Mouse (Mus musculus) intestine, embryonic 16.5 days (tissue): ENCODE results near the gene Arhgap40. TPM values are rescaled to one million over a fixed set of nuclear protein-coding genes. Genes with fewer than 3 reads are reported as not detected.

Source experiments
- ATAC-seq: fragments of 200-750 bp; cut with Nextera tagmentation; 2 replicates; pipeline ENCODE4 v1.8.0; 2017; ENCODE audit warnings: moderate TSS enrichment, moderate library complexity
- H3K27ac ChIP-seq: fragments of 300-500 bp; sonication (generic); 2 replicates; pipeline ENCODE4 v1.5.1; 2014; ENCODE audit warnings: mild to moderate bottlenecking, low read length
- H3K27me3 ChIP-seq: fragments of 300-500 bp; sonication (generic); replicated peaks from 2 replicates; pipeline ENCODE4 v1.6.1; 2014; ENCODE audit warnings: low read length, control low read depth, mixed read lengths; ENCODE audit not compliant: control insufficient read depth, insufficient read depth
- H3K36me3 ChIP-seq: fragments of 300-500 bp; sonication (generic); 2 replicates; pipeline ENCODE4 v1.6.1; 2014; ENCODE audit warnings: low read length, control low read depth; ENCODE audit not compliant: control insufficient read depth, insufficient read depth
- H3K4me1 ChIP-seq: fragments of 300-500 bp; sonication (generic); 2 replicates; pipeline ENCODE4 v1.6.1; 2014; ENCODE audit warnings: low read length, control low read depth, mixed read lengths; ENCODE audit not compliant: control insufficient read depth, insufficient read depth
- H3K4me2 ChIP-seq: fragments of 300-500 bp; sonication (generic); 2 replicates; pipeline ENCODE4 v1.6.1; 2014; ENCODE audit warnings: low read depth, low read length, control low read depth
- H3K4me3 ChIP-seq: fragments of 300-500 bp; sonication (generic); 2 replicates; pipeline ENCODE4 v1.5.1; 2014; ENCODE audit warnings: mild to moderate bottlenecking, low read length
- H3K9ac ChIP-seq: fragments of 300-500 bp; sonication (generic); 2 replicates; pipeline ENCODE4 v1.6.1; 2014; ENCODE audit warnings: low read depth, low read length
- H3K9me3 ChIP-seq: fragments of 300-500 bp; sonication (generic); 2 replicates; pipeline ENCODE4 v1.6.1; 2016; ENCODE audit warnings: low read length, control low read depth; ENCODE audit not compliant: control insufficient read depth
- WGBS: fragments of 180-500 bp; shearing (Covaris S2); extraction: QIAGEN DNeasy Blood & Tissue Kit; methylation state at CpG from one replicate; pipeline ENCODE4 v1.1.7; 2014; 5-methylcytosine and 5-hydroxymethylcytosine counted together
- polyA plus RNA-seq: library from polyadenylated mRNA; unstranded; fragments of >200 nt; fragmentation: Nextera tagmentation; extraction: Ambion mirVana; gene quantifications from 2 replicates; pipeline ENCODE4 v1.2.1, GENCODE M21; 2015

The Arhgap40 gene
- polyA plus RNA-seq, 1 experiment from 2014 or later: 0.22 TPM

DNA sequence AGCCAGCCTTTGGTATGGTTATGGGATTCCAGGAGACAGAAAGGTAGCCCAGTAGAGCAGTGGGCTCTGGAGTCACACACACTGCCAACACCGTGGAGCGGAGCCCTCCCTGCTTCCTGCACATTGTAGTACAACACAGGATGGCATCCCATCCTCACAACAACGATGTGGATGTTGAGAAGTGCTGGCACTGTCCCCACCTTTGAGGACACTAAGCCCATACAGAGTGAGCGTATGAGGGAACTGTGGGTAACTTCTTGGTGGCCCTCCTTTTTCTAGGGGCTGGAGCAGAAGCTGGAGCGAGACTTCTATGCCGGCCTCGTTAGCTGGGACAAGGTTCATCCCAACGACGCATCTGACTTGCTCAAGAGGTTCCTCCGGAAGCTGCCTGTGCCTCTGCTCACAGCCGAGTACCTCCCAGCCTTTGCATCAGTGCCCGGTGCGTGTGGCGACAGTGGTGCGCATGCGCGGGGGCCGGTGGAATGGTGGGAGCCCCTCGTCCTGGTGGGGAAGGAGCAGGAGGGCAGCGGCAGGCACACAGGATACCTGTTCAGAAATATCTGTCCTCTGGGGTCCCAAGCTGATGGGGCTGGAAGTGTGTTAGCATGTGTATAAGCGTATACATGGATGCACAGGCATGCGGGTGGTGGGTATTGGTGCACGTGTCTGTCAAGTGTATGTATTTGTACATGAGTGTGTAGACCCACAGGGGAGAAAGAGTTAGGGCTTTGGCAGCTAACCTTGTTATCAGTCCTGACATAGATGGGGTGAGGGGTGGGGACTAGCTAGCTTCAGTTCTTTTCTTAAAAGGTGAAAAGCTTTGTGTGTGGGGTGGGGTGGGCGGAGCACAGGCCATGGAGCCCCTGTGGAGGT is 27.1 kb downstream of the Arhgap40 start:
- H3K27ac ChIP-seq: no peak overlapping the region
- H3K36me3 ChIP-seq: no peaks in the 10 kb centered on the region
- no peaks in the 10 kb centered on the region for H3K9me3 ChIP-seq
- H3K27me3 ChIP-seq: no peaks in the 10 kb centered on the region
- no peak overlapping the region for H3K9ac ChIP-seq
- no peak for ATAC-seq
- H3K4me3 ChIP-seq: no peak overlapping the region
- WGBS: 52% methylated on average over 24 of the region's 24 CpGs
- H3K4me1 ChIP-seq: no peaks in the 10 kb centered on the region
- no peak overlapping the region for H3K4me2 ChIP-seq

DNA sequence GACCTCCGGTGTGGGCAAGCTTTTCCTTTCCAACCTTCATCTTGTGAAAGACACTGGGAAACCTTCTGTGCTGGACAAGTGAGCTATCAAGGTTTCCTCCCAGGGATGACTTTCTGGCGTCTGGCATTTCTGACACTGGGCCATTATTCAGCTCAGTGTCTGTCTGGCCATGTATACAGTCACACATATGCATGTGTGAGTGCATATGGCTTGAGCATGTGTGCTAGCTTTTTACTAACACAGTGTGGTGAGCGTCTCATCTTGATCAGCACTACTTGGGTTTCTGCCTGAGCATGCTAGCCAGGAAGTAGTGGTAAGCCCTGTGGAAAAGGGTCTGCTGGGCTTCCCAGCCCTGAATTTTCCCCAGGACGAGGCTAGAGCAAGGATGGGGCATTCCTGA is 28.7 kb downstream of the Arhgap40 start:
- Histone ChIP-seq H3K4me1 (no peaks in the 10 kb centered on the region), H3K27ac (no peak overlapping the region), H3K36me3 (no peaks in the 10 kb centered on the region), H3K4me3 (no peak overlapping the region), H3K9ac (no peak overlapping the region), H3K9me3 (no peaks in the 10 kb centered on the region), H3K4me2 (no peak overlapping the region), H3K27me3 (no peaks in the 10 kb centered on the region)
- ATAC-seq: no peak
- 54% methylated on average over 4 of the region's 4 CpGs for WGBS

DNA sequence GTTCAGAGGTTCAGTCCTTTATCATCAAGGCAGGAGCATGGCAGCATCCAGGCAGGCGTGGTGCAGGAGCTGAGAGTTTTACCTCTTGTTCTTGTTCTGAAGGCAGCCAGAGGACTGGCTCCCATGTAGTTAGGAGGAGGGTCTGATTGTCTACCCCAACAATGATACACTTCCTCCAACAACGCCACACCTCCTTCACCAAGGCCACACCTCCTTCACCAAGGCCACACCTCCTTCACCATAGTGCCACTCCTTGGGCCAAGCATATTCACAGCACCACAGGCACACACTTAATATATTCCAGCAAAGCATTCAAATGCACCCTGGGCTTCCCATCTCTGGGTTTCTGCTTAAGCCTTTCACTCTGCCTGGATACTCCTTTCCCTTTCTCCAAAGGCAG is 32.7 kb downstream of the Arhgap40 start:
- no peaks in the 10 kb centered on the region for H3K36me3 ChIP-seq
- no peak overlapping the region for H3K27ac ChIP-seq
- 76% methylated on average over 2 of the region's 2 CpGs for WGBS
- no peaks in the 10 kb centered on the region for H3K9me3 ChIP-seq
- H3K4me1 ChIP-seq: no peaks in the 10 kb centered on the region; the same call in 1 of the 2 replicates
- H3K27me3 ChIP-seq: no peaks in the 10 kb centered on the region
- ATAC-seq: no peak
- H3K4me3 ChIP-seq: no peak overlapping the region
- H3K4me2 ChIP-seq: no peak overlapping the region
- H3K9ac ChIP-seq: no peak overlapping the region

DNA sequence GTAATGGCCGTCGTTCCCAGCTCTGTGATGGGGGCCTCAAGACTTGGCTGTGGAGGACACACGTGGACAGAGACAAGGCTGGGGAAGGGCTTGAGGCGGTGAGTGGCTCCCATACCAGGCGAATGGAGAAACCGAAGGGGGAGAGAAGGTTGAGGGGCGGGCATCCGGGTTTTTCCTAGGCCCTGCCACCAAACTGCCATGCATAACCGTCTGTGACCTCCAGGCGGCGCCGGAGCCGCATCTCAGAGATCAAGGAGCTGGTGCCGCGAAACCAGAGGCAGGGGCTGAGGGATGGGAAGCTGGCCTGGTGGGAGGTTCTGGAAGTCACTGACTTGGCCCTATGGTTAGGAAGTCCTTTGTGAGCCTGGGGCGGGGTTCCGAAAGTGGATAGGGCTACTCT is 34.2 kb downstream of the Arhgap40 start:
- no peaks in the 10 kb centered on the region for H3K9me3 ChIP-seq
- H3K4me1 ChIP-seq: no peaks in the 10 kb centered on the region; the same call in 1 of the 2 replicates
- 4% methylated on average over 17 of the region's 17 CpGs for WGBS
- no peak overlapping the region for H3K4me3 ChIP-seq
- H3K9ac ChIP-seq: peak overlapping the region; percentile 40; the same call in 1 of the 2 replicates
- H3K27me3 ChIP-seq: 0 out of 2 replicates have a peak, but pooled peaks cover 5% of the 10 kb centered on the region
- H3K36me3 ChIP-seq: no peaks in the 10 kb centered on the region
- peak; percentile 36; the same call in 1 of the 2 replicates for ATAC-seq
- H3K27ac ChIP-seq: no peak overlapping the region
- 0 out of 2 replicates have a peak overlapping the region, but pooled peaks have one; percentile 19 for H3K4me2 ChIP-seq

DNA sequence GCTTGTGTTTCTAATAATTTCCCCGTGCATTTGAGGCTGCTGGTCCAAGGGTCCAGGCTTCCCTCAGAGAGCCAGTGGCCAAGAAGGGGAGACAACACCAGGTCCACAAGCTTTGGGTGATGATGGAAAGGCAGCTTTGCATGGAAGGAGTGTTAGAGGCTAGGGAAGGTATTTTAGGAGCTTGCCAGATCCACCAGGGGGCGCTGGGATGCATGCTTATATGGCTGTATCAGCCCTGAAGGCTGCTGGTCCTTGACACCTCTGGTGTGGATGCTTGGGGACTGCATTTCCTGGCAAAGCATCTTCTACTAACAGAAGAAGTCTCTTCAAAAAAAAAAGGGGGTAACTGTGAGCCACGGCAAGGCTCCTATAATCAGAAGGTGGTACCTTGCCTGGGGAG is 37.5 kb downstream of the Arhgap40 start:
- Histone ChIP-seq H3K27me3 (peaks cover 13% of the 10 kb centered on the region; the same call in 1 of the 2 replicates), H3K36me3 (no peaks in the 10 kb centered on the region), H3K9me3 (no peaks in the 10 kb centered on the region), H3K9ac (no peak overlapping the region), H3K4me1 (no peaks in the 10 kb centered on the region; the same call in 1 of the 2 replicates), H3K27ac (no peak overlapping the region), H3K4me3 (no peak overlapping the region), H3K4me2 (no peak overlapping the region)
- 4% methylated on average over 3 of the region's 3 CpGs for WGBS
- no peak for ATAC-seq

DNA sequence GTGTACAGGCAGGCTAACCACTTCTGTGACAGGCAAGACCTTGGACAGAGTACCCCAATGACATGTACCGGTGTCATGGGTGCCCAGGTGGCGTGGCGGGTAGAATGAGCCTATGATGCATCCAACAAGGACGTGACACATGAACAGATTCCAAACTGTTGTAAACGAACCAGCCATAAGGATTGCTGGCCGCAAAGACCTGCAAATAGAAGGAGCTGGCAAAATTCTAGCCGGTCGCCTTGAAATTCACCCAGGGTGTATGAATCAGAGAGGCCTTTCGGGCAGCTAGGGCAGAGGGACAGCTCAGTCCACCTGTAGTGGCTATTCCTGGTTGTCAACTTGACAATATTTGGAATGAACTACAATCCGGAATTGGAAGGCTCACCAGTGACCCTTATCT is 41.8 kb downstream of the Arhgap40 start:
- Histone ChIP-seq H3K27me3 (peaks cover 13% of the 10 kb centered on the region; the same call in 1 of the 2 replicates), H3K27ac (no peak overlapping the region), H3K36me3 (no peaks in the 10 kb centered on the region), H3K9ac (no peak overlapping the region), H3K9me3 (no peaks in the 10 kb centered on the region), H3K4me2 (no peak overlapping the region), H3K4me1 (peaks cover 3% of the 10 kb centered on the region; the same call in 1 of the 2 replicates), H3K4me3 (no peak overlapping the region)
- ATAC-seq: no peak
- 14% methylated on average over 10 of the region's 10 CpGs for WGBS

DNA sequence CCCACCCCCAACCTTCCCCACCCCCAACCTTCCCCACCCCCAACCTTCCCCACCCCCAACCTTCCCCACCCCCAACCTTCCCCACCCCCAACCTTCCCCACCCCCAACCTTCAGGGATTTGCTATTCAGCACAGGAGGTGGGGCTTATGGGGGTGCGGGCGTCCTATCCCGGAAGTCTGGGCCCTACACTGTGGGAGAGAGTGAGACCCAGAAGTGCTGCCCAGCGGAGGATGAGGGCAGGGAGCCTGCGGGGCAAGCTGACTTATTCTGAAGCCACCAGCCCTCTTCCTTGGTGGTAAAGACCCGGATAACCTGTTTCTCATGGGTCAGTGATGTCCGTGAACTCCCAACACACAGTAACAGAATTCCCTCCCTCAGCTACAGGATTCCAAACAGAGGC is 42.7 kb downstream of the Arhgap40 start:
- Histone ChIP-seq H3K4me3 (no peak overlapping the region), H3K27ac (no peak overlapping the region), H3K9me3 (no peaks in the 10 kb centered on the region), H3K27me3 (peaks cover 13% of the 10 kb centered on the region; the same call in 1 of the 2 replicates), H3K4me2 (no peak overlapping the region), H3K9ac (no peak overlapping the region), H3K36me3 (no peaks in the 10 kb centered on the region), H3K4me1 (peaks cover 3% of the 10 kb centered on the region; the same call in 1 of the 2 replicates)
- no peak for ATAC-seq
- WGBS: 2% methylated on average over 7 of the region's 7 CpGs

DNA sequence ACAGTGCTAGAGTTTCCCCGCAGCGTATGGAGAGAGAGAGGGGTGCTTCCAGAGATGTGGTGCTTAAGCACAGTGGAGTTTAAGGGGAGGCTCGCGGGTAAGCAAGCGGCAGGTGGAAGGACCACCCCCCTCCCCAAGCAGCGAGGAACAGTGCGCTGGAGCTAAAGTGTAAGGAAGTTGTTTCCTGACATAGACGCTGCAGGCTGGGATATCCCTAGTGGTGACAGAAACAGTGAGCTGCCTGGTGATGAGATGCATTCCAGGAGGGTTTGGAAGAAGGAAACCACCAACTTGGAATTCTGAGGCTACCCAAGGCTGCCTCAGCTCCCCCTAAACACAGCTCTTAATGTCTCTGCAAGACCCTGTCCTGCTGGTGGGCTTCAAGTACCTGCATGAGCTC is 43.2 kb downstream of the Arhgap40 start:
- Histone ChIP-seq H3K4me3 (no peak overlapping the region), H3K27me3 (peaks cover 13% of the 10 kb centered on the region; the same call in 1 of the 2 replicates), H3K9ac (no peak overlapping the region), H3K27ac (no peak overlapping the region), H3K9me3 (no peaks in the 10 kb centered on the region), H3K36me3 (no peaks in the 10 kb centered on the region), H3K4me1 (peaks cover 3% of the 10 kb centered on the region; the same call in 1 of the 2 replicates), H3K4me2 (peak overlapping the region; percentile 23)
- 2% methylated on average over 8 of the region's 8 CpGs for WGBS
- ATAC-seq: no peak

DNA sequence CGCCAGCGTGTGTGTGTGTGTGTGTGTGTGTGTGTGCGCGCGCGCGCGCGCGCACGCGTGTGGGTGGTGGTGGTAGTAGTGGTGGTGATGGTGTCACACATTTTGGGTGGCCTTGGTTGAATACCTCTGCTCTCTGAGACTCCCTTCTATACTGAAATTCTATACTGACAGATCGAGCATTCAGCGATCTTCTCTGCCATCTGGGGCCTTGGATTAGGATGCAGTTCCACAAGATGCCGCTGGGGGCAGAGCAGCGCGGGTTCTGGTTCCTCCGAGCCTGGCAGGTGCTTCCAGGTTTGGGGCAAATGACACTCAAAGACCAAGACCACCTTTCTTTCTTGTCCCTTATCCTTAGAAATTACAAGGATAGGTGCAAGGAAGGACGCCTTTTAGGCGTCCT is 43.6 kb downstream of the Arhgap40 start:
- H3K4me2 ChIP-seq: peak overlapping the region; percentile 23
- peak; percentile 13; the same call in 1 of the 2 replicates for ATAC-seq
- WGBS: 1% methylated on average over 20 of the region's 20 CpGs
- no peak overlapping the region for H3K4me3 ChIP-seq
- H3K36me3 ChIP-seq: no peaks in the 10 kb centered on the region
- H3K4me1 ChIP-seq: peaks cover 3% of the 10 kb centered on the region; the same call in 1 of the 2 replicates
- no peak overlapping the region for H3K9ac ChIP-seq
- no peaks in the 10 kb centered on the region for H3K9me3 ChIP-seq
- H3K27ac ChIP-seq: no peak overlapping the region
- H3K27me3 ChIP-seq: peaks cover 13% of the 10 kb centered on the region; the same call in 1 of the 2 replicates
